ENCODE assay signal across 29 mouse cellular contexts in the genomic region with DNA sequence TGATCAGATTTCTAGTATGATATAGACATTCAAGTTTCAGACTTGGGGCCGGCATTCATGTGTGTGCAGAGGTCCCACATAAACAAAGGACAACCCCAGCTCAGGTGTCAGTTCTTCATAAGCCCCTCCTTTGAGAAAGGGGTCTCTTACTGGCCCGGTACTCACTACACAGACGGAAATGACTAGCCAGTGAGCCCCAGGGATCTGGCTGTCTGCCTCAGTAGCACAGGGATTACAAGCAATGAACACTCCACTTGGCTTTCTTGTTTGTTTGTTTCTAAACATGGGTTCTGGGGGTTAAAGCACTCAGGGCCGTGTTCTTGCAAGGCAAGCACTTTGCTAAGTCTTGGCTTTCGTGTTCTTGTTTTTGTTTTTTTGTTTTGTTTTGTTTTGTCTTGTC.
"Had no signal": no experiment of that assay in that cellular context is flagged by ENCODE, and none has a peak within 500 bp of the region (broad histone marks: within the 10 kb centered on the region; RNA-seq: fewer than 3 reads in every experiment).

No protein-coding gene starts in this region.

- H3K4me3 ChIP-seq: heart, embryonic 12.5 days; heart, embryonic 13.5 days; heart, embryonic 15.5 days; hindbrain, embryonic 10.5 days; hindbrain, embryonic 12.5 days; hindbrain, embryonic 13.5 days; hindbrain, embryonic 15.5 days; intestine, embryonic 15.5 days; kidney, embryonic 15.5 days; layer of hippocampus, adult 2 months had no signal

- DNase-seq: heart, postnatal 10 days; heart, postnatal 14 days; heart, postnatal 36 days; heart, postnatal 4 days; kidney, adult 11 months; kidney, adult 18-20 months; kidney, adult 2 months; kidney, adult 8-10 months; kidney, adult 9 months; kidney, postnatal 10 days; kidney, postnatal 14 days; kidney, postnatal 25 days; kidney, postnatal 36 days; kidney, postnatal 4 days; layer of hippocampus, adult 9-11 months; layer of hippocampus, postnatal 36 days had no signal

- H3K27ac ChIP-seq: heart, embryonic 13.5 days; heart, embryonic 15.5 days; hindbrain, embryonic 10.5 days; hindbrain, embryonic 12.5 days; hindbrain, embryonic 13.5 days; hindbrain, embryonic 14.5 days; hindbrain, embryonic 15.5 days; hindbrain, postnatal 0 days; intestine, embryonic 15.5 days; kidney, embryonic 15.5 days; kidney, postnatal 0 days; layer of hippocampus, adult 2 months had no signal
